Mouse (Mus musculus) midbrain, embryonic 15.5 days (tissue): ENCODE data around the gene Ssu72. TPM values are rescaled to one million over a fixed set of nuclear protein-coding genes. Genes with fewer than 3 reads are reported as not detected.

ENCODE experiments used
- ATAC-seq: fragments of 200-750 bp; cut with Nextera tagmentation; replicated peaks from 2 replicates; pipeline ENCODE4 v1.8.0; 2017; ENCODE audit warnings: moderate TSS enrichment
- H3K27ac ChIP-seq: fragments of 300-500 bp; sonication (generic); 2 replicates; pipeline ENCODE4 v1.5.1; 2015; ENCODE audit warnings: mild to moderate bottlenecking, inconsistent platforms
- H3K27me3 ChIP-seq: fragments of 300-500 bp; sonication (generic); replicated peaks from 2 replicates; pipeline ENCODE4 v1.6.1; 2015; ENCODE audit warnings: inconsistent platforms
- H3K36me3 ChIP-seq: fragments of 300-500 bp; sonication (generic); replicated peaks from 2 replicates; pipeline ENCODE4 v1.6.1; 2015; ENCODE audit warnings: inconsistent platforms
- H3K4me1 ChIP-seq: fragments of 300-500 bp; sonication (generic); 2 replicates; pipeline ENCODE4 v1.6.1; 2015; ENCODE audit warnings: inconsistent platforms
- H3K4me2 ChIP-seq: fragments of 300-500 bp; sonication (generic); 2 replicates; pipeline ENCODE4 v1.6.1; 2015; ENCODE audit warnings: inconsistent platforms, mild to moderate bottlenecking, moderate library complexity
- H3K4me3 ChIP-seq: fragments of 300-500 bp; sonication (generic); 2 replicates; pipeline ENCODE4 v1.5.1; 2015; ENCODE audit warnings: mild to moderate bottlenecking, inconsistent platforms
- H3K9ac ChIP-seq: fragments of 300-500 bp; sonication (generic); 2 replicates; pipeline ENCODE4 v1.6.1; 2015; ENCODE audit warnings: mild to moderate bottlenecking, inconsistent platforms
- H3K9me3 ChIP-seq: fragments of 300-500 bp; sonication (generic); 2 replicates; pipeline ENCODE4 v1.6.1; 2016; ENCODE audit warnings: inconsistent platforms
- WGBS: fragments of 180-500 bp; shearing (Covaris S2); methylation state at CpG from one replicate; pipeline ENCODE4 v1.1.7; 2015; ENCODE audit warnings: mixed read lengths; 5-methylcytosine and 5-hydroxymethylcytosine counted together
- polyA plus RNA-seq: library from polyadenylated mRNA; unstranded; fragments of >200 nt; fragmentation: Nextera tagmentation; extraction: Ambion mirVana; gene quantifications from 2 replicates; pipeline ENCODE4 v1.2.1, GENCODE M21; 2015

The Ssu72 gene
- polyA plus RNA-seq, 1 experiment from 2014 or later = 151 TPM

DNA sequence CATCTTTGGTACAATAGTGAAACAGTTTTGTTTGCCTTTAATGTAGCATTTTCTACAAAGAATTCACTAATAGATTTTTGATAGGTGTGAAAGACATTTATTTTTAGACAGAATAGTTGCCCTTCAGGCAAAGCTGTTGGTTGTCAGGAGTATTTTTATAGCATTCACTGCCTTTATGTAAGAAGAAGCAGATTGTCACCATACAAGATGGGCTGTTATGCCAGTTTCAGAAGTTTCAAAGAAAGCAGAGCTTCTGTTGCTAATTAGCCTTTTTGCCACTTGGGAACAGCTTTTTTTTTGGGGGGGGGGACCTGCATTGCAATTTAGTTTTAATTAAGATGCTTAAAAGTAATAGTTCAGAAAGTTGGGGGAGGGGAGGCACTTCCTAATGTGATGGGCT lies 4.4 kb downstream of the Ssu72 start:
- Histone ChIP-seq H3K9ac (no peak overlapping the region; the same call in 1 of the 2 replicates), H3K9me3 (no peaks in the 10 kb centered on the region), H3K4me2 (no peak overlapping the region), H3K27me3 (no peaks in the 10 kb centered on the region), H3K4me1 (peaks cover 34% of the 10 kb centered on the region), H3K4me3 (no peak overlapping the region), H3K27ac (no peak overlapping the region), H3K36me3 (no peaks in the 10 kb centered on the region)
- ATAC-seq = no peak

- Histone ChIP-seq H3K27ac (0 out of 2 replicates have a peak overlapping the region, but pooled peaks have one; percentile 42), H3K4me3 (no peak overlapping the region), H3K4me2 (no peak overlapping the region), H3K27me3 (no peaks in the 10 kb centered on the region), H3K4me1 (peaks cover 30% of the 10 kb centered on the region), H3K9me3 (no peaks in the 10 kb centered on the region), H3K9ac (no peak overlapping the region), H3K36me3 (peaks cover 4% of the 10 kb centered on the region)
- no peak for ATAC-seq
- WGBS = 58% methylated on average over 6 of the region's 6 CpGs
These were observed 6.1 kb downstream of the Ssu72 start for GRCm38 (mm10) chr4:155710521-155711252.

DNA sequence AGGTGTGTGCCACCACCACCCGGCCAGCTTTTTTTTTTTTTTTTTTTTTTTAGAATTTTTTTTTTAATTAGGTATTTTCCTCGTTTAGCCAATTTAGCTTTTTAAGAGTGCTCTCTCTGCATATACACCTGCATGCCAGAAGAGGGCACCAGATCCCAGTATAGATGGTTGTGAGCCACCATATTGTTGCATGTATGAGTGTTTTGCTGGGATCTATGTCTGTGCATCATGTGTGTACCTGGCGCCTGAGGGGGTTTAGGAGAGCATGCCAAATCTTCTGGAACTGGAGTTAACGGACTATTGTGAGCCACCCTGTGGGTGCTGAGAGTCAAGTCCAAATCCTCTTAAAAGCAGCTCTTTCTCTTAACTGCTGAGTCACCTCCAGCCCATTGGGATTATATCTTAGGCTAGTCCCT lies 17.1 kb downstream of the Ssu72 start:
- Histone ChIP-seq H3K4me1 (no peaks in the 10 kb centered on the region), H3K9me3 (no peaks in the 10 kb centered on the region), H3K4me3 (no peak overlapping the region), H3K27ac (no peak overlapping the region), H3K27me3 (no peaks in the 10 kb centered on the region), H3K4me2 (no peak overlapping the region), H3K9ac (no peak overlapping the region), H3K36me3 (peaks cover 12% of the 10 kb centered on the region)
- 67% methylated on average over 4 of the region's 4 CpGs for whole genome bisulfite sequencing
- no peak for ATAC-seq

- Histone ChIP-seq H3K9ac (no peak overlapping the region), H3K36me3 (peaks cover 5% of the 10 kb centered on the region; the same call in 1 of the 2 replicates), H3K27me3 (no peaks in the 10 kb centered on the region), H3K9me3 (no peaks in the 10 kb centered on the region), H3K4me3 (no peak overlapping the region), H3K27ac (no peak overlapping the region), H3K4me2 (no peak overlapping the region), H3K4me1 (0 out of 2 replicates have a peak, but pooled peaks cover 3% of the 10 kb centered on the region)
- 55% methylated on average over 2 of the region's 2 CpGs for WGBS
- ATAC-seq = no peak
These were observed 23.4 kb downstream of the Ssu72 start for GRCm38 (mm10) chr4:155727993-155728392.

DNA sequence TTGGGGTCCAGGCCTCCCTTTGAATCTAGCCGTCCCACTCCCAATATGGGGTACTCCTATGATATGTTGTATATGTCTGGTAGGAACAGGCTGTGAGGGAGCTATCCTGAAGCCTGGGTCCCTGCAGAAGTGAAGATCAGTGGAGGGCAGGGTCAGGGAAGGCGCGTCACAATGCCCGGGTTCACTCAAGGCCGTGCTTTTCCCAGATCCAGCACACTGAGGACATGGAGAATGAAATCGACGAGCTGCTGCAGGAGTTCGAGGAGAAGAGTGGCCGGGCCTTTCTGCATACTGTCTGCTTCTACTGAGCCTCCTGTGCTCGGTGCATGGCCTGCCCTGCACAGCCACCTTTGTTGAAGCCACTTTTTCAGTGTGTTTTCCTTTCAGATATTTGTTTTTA lies 28.7 kb downstream of the Ssu72 start:
- H3K9ac ChIP-seq = 0 out of 2 replicates have a peak overlapping the region, but pooled peaks have one; percentile 88
- 0 out of 2 replicates have a peak overlapping the region, but pooled peaks have one; percentile 97 for H3K27ac ChIP-seq
- peak overlapping the region; percentile 92; the same call in 1 of the 2 replicates for H3K4me3 ChIP-seq
- peaks cover 19% of the 10 kb centered on the region for H3K36me3 ChIP-seq
- H3K4me1 ChIP-seq = peaks cover 44% of the 10 kb centered on the region
- no peaks in the 10 kb centered on the region for H3K9me3 ChIP-seq
- H3K27me3 ChIP-seq = no peaks in the 10 kb centered on the region
- 91% methylated on average over 10 of the region's 10 CpGs for WGBS
- no peak for ATAC-seq
- 0 out of 2 replicates have a peak overlapping the region, but pooled peaks have one; percentile 93 for H3K4me2 ChIP-seq

DNA sequence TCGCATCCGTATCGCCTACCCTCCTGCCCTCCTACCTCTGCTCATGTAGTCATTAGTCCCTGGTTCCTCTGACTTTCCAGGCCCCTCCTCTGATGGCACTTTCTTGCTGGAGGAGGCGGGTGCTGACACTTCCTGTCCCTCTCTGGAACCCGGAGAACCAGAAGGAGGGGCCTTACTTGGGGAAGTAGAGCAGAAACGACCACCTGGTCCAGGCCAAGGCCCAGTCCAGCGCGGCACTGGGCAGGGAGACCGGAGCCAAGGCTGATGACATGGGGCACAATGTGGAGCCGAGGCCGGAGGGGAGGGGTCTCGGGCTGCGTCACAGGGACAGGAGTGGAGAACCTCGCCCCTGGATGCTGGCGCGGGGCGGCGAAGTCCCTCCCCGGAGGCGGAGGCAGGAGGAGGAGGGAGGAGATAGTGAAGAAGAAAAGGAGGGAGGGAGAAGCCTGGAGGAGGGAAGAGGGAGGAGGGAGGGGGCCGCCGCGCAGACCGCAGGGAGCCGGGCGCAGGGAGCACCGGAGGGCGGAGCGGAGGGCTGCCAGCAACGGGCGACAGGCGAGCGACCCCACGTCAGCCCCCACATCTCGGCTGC lies 29.8 kb downstream of the Ssu72 start, which contains the start of gene Tmem240:
Gene Tmem240, plus strand, starts transcription at position 451 of the 592 bp plus-strand sequence.
- H3K4me3 ChIP-seq = peak within 1 kb of the TSS; percentile 92
- H3K4me1 ChIP-seq = peaks cover 47% of the 10 kb centered on the region
- ATAC-seq = peak; percentile 93
- H3K9ac ChIP-seq = peak within 1 kb of the TSS; percentile 88
- no peaks in the 10 kb centered on the region for H3K9me3 ChIP-seq
- WGBS = under 1% methylated on average over 27 of the region's 35 CpGs
- H3K27ac ChIP-seq = peak within 1 kb of the TSS; percentile 97
- H3K27me3 ChIP-seq = no peaks in the 10 kb centered on the region
- H3K36me3 ChIP-seq = peaks cover 20% of the 10 kb centered on the region
- H3K4me2 ChIP-seq = peak within 1 kb of the TSS; percentile 93

DNA sequence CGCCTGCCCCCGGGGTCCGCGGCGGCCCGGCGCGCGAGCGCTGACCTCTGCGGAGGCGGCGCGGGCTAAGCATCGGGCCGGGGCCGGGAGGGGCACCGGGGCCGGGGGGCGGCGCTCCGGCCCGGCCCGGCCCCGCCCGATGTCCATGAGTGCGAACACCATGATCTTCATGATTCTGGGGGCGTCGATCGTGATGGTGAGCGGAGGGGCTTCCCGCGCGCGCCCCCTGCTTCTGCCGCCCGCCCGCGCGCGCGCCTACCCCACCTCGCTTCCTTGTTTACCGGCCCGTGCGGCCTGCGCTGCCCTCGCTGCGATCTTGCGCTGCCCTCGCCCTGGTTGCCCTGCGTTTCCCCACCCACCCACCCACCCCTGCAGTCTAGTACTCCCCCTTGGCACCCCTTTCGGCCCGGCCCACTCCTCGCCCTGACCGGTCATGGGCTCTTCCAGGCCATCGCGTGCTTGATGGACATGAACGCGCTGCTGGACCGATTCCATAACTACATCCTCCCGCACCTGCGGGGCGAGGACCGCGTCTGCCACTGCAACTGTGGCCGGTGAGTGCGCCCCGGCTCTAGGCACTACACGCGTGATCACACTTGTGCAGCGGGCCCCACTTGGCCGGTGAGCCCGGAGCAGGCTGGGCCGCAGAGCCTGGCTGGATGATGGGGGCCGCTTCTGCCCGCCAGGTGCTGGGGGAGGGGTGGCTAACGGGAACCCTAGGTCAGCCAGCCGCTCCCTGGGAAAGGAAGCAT lies 30.5 kb downstream of the Ssu72 start:
- H3K9ac ChIP-seq = peak overlapping the region; percentile 88

GRCm38 (mm10) chr4:155735788-155736187 lies 31.2 kb downstream of the Ssu72 start:
- Histone ChIP-seq H3K9me3 (no peaks in the 10 kb centered on the region), H3K4me1 (peaks cover 47% of the 10 kb centered on the region), H3K4me2 (peak overlapping the region; percentile 93), H3K36me3 (peaks cover 32% of the 10 kb centered on the region), H3K27me3 (no peaks in the 10 kb centered on the region), H3K27ac (peak overlapping the region; percentile 97), H3K9ac (peak overlapping the region; percentile 88), H3K4me3 (peak overlapping the region; percentile 92)
- no peak for ATAC-seq
- WGBS = 60% methylated on average over 5 of the region's 5 CpGs

More for the DNA sequence above, 30.5 kb downstream of the Ssu72 start:
- peak; percentile 68 for ATAC-seq
- no peaks in the 10 kb centered on the region for H3K9me3 ChIP-seq
- H3K27me3 ChIP-seq = no peaks in the 10 kb centered on the region
- H3K36me3 ChIP-seq = peaks cover 25% of the 10 kb centered on the region
- peak overlapping the region; percentile 97 for H3K27ac ChIP-seq
- 1% methylated on average over 67 of the region's 79 CpGs for WGBS
- peaks cover 47% of the 10 kb centered on the region for H3K4me1 ChIP-seq
- peak overlapping the region; percentile 92 for H3K4me3 ChIP-seq
- H3K4me2 ChIP-seq = peak overlapping the region; percentile 93

DNA sequence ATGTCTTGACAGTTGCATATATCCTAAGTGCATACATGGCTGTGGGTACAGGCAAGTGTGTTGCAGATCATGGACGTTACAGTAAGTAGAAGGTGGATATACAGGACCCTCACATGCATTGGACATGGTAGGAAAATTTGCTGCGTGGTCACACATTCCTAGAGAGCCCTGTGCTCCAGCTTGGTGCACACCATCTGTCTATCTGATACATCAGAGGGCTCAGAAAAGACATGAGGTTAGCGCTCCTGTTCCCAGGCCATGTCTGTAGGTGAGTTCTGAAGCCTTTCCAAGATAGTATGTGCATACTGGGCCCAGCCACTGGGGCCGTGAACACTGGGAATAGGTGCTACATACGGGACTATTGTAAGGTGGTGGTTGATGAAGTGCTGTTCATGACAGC lies 31.8 kb downstream of the Ssu72 start:
- WGBS = 92% methylated on average over 5 of the region's 5 CpGs
- H3K27ac ChIP-seq = 0 out of 2 replicates have a peak overlapping the region, but pooled peaks have one; percentile 97
- H3K27me3 ChIP-seq = no peaks in the 10 kb centered on the region
- peak overlapping the region; percentile 92 for H3K4me3 ChIP-seq
- H3K9ac ChIP-seq = no peak overlapping the region
- no peak for ATAC-seq
- no peaks in the 10 kb centered on the region for H3K9me3 ChIP-seq
- H3K4me2 ChIP-seq = peak overlapping the region; percentile 93
- H3K36me3 ChIP-seq = peaks cover 34% of the 10 kb centered on the region
- H3K4me1 ChIP-seq = peaks cover 47% of the 10 kb centered on the region

DNA sequence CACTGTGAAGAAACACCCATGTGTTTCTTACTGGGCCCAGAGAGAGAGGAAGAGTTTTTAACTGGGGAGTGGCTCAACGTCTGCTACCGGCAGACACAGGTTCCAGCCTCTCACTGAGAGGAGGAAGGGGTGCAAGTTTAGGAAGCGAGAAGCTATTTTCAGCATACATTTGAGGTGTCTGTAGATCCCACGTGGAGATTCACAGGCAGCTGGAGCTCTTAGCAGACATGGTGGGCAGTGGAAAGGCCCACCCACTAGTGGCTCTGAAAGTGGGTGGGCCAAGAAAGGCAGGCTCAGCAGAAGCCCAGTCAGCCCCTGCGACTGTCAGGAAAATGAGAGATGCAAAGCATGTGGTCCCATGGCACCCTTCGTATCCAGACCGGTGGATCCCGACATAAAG lies 33.7 kb downstream of the Ssu72 start:
- no peak overlapping the region for H3K9ac ChIP-seq
- H3K9me3 ChIP-seq = no peaks in the 10 kb centered on the region
- H3K4me3 ChIP-seq = no peak overlapping the region
- no peak for ATAC-seq
- H3K36me3 ChIP-seq = peaks cover 41% of the 10 kb centered on the region
- no peak overlapping the region for H3K4me2 ChIP-seq
- no peak overlapping the region for H3K27ac ChIP-seq
- no peaks in the 10 kb centered on the region for H3K27me3 ChIP-seq
- H3K4me1 ChIP-seq = peaks cover 43% of the 10 kb centered on the region
- WGBS = 66% methylated on average over 8 of the region's 8 CpGs

- no peak overlapping the region for H3K27ac ChIP-seq
- H3K27me3 ChIP-seq = no peaks in the 10 kb centered on the region
- WGBS = 81% methylated on average over 6 of the region's 6 CpGs
- H3K4me1 ChIP-seq = peaks cover 34% of the 10 kb centered on the region
- no peak for ATAC-seq
- H3K4me3 ChIP-seq = no peak overlapping the region
- H3K4me2 ChIP-seq = no peak overlapping the region
- H3K9me3 ChIP-seq = no peaks in the 10 kb centered on the region
- H3K36me3 ChIP-seq = peaks cover 45% of the 10 kb centered on the region
- no peak overlapping the region for H3K9ac ChIP-seq
These were observed 34.6 kb downstream of the Ssu72 start for GRCm38 (mm10) chr4:155739152-155739551.
